Mouse (Mus musculus): ENCODE measurements at regions not wholly inside any gene's neighbourhood (a gene's known extent, or its start where the extent isn't known, plus 50 kb on each side); places are given as distances from the start of the nearest gene placed in this dataset.

DNA sequence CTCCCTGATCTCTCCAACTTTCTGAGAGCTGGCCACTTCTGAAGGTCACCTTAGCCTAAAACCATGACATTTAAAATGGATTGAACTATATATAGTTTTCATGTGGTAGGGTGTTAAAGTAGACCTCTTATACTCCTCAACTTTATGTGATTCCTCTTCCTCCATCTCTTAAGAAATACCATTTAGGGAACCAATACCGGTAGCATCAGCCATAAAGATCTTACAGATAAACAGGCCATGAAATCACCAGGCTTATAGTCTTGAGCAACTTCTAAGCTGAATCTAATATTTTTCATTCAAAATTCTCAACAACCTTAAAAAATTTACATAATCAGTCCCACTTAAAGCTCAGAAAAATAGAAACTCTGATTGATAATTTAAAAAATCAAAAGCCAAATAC lies 56.2 kb downstream of the Rpl36a-ps1 start:
- no peak for DNase-seq (ENCODE audit: extremely low spot score, low read depth, low spot score)

DNA sequence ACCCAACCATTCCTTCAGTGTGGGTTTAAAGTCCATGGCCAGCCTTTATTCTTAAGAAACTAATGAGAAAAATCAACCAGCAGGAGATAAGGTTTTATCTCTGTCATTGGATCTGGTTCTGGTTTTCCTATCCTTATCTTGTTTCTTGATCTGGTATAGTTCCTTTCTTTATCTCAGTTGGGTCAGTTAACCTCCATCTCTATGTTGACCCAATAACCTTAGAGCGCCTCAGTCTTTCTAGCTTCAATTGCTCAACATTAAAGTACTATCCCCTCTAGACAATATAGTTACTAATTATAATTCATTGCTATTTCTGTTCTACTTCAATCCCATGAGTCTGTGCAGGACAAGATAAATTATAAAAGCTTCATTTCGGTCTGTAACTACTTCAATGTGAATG lies 56.7 kb downstream of the Rpl36a-ps1 start:
- DNase-seq (ENCODE audit: extremely low spot score, low read depth, low spot score), result no peak

DNA sequence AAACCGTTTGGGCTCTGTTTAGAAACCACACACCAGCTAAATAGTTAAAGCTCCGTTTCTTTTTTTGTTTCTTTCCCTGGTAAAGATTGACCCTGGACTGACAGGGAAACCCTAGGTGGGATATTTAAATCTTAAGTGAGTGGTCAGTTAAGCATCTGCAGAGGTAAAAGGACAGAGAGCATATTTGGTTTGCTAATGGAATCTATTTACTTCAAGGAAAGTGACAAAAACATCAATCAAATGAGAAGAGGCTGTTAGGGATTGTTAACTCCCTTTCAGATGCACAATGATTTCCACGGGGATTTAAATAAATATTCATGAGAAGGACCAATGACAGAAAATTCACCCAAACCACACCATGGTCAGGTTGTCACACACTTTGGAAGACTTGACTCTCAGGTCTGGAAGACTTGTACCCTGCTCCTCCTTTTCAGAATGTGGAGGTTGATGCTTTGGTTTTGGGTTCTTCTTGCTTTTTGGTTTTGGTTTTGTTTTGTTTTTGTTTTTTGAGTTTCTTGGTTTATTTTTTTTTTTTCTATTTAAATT lies 60.7 kb downstream of the Rpl36a-ps1 start:
- DNase-seq (ENCODE audit: extremely low spot score, low read depth, low spot score), result no peak

DNA sequence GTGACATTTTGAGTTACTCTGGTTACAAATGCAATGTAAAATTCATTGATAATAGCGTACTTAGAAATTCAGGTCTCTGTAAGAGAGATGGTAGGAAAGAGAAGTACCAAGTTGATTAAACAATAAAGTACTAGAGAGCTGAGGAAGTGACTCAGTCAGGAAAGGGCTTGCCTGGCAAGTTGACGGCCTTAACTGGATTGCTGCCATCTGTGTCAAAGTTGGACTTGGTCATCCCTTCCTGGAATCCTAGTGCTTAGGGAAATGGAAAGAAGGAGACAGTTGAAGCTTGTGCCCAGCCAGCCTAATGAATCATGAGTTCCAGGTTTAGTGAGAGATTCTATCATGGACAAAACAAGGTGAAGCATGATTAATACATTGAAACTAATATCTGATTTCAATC lies 64.8 kb downstream of the Rpl36a-ps1 start:
- DNase-seq (ENCODE audit: extremely low spot score, low read depth, low spot score), result no peak

DNA sequence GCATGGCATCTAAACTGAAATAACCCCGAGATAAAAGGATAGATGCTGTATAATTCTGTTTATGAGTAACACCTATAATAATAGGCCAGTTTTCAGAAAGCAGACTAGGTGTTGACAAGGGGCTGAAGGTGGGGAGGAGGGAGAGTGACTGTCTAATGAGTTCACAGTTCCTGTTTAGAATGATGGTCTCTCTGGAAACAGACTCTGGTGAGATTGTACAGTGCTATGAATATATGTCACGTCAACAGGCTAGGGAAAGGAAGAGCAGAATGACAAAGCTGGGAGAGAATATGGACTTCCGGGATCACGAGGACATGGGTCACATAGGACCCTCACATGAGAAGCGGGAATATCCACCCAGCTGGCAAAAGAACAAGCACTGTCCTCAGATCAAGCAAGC lies 85.9 kb downstream of the Rpl36a-ps1 start:
- DNase-seq (ENCODE audit: extremely low spot score, low read depth, low spot score), result no peak

DNA sequence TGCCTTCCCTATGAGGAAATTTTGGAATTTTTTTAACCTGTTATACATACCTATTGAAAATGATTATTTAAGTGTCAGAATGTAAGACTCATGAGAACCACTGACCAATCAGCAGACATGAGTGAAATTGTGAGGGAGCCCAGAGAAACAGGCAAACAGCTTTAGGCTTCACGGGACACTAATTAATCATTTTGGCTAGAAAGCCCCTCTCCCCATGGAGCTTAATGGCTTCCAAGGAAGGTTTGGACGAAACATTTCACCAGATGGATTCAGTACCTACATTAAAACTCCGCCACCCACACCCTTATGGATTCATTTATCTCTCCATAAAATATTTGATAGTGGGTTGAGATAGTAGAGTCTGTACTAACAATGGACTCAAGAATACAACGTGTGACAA lies 95.2 kb downstream of the Rpl36a-ps1 start:
- no peak for DNase-seq (ENCODE audit: extremely low spot score, low read depth, low spot score)

DNA sequence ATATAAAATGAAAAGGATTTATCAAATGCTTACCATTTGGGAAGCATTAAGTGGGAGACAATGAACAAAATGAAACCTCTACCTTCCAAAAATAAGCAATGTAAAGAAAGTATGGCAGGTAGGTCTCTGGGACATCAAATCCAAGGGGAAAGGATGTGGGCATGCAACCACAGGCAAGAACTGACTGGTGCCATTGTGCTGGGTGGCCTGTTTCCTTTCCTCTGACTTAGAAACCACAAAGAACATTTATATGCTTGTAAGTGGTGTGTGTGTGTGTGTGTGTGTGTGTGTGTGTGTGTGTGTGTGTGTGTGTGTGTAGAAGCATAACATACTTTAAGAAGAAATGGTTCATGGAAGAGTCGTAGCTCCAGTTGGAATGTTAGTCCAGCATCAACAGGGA lies 96.7 kb downstream of the Rpl36a-ps1 start:
- no peak for DNase-seq (ENCODE audit: extremely low spot score, low read depth, low spot score)

DNA sequence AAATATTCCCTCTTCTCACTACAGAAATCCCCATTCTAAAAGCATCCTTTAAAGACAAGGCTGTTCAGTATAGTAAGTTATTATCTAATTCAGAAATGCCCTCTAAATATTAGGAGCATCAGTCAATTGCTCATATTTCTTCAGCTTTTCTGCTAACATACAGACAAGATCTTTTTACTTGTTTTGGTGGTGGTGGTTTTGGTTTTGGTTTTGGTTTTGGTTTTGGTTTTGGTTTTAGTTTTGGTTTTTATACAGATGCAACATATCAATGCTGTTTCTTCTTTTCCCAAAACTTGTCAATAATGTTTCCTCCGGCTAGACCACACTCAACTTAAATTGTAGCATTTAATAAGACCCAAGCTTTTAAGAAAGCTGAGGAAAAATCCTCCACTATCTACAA lies 98.2 kb downstream of the Rpl36a-ps1 start:
- DNase-seq (ENCODE audit: extremely low spot score, low read depth, low spot score), result no peak

DNA sequence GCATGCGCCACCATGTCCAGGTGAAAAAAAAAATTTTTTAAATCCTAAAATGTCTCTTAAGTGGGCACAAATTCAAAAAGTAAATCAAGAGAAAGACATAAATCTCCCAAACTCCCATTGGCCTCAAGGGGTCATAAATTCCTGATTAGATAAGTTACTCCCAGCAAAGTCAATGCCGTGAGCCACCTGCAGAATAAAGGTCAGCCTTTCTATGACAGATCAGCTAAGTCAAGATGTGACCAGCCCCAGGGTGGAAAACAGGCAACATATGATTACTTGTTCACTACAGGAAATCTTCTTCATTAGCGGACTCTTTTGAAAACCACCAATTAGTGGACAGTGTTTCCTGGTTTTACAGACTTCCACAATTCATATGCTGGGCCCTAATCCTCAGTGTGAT lies 101.4 kb downstream of the Rpl36a-ps1 start:
- no peak for DNase-seq (ENCODE audit: extremely low spot score, low read depth, low spot score)

DNA sequence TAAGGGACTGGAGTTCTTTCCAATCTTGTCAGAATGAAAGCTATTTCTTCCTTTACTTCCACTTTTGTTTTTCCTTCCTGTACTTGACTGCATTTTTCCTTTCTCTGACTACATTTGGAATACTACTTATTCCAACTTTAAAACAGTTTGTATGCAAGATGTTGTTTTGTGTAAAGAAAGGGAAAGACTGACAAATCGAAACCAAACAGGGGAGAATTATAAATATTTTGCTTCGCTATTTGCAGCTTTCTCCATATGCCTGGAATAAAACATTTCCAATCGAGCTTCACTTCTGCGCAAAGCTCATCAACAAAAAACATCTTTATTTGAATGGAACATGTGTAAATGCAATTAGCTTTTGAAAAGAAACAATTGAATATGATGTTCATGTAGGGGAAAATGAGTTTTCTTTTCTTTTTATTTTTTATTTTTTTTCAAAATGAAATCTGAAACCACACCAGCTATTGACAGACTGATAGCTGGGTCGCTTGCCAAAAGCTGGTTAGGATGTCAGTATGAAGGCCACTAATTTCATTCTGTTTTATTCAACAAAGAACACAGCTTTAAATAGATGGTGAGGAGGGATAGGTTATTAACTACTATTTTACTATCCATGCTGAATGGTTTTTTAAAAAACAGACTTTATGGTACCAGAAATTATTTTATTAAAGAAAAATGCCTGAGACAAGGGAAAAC lies 102.7 kb downstream of the Rpl36a-ps1 start:
- DNase-seq (ENCODE audit: extremely low spot score, low read depth, low spot score), result no peak

DNA sequence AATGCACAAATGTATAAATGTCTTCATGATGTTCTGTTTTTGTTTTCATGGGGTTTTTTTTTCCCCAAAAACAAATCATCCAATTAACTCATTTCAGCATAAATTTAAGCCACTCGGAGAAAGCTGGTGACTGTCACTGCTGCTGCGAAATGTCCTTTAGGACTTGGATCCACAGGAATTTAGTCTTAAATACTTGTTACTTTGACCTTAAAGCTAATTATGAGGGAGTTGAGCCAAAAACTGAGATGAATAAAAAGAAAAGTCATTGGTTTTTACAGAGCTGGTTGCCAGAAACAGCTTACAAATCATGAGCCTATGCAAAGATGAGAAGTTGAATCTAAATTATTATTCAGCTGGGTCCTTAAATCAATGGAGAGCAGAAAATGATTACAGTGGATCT lies 106.5 kb downstream of the Rpl36a-ps1 start:
- DNase-seq (ENCODE audit: extremely low spot score, low read depth, low spot score), result no peak

DNA sequence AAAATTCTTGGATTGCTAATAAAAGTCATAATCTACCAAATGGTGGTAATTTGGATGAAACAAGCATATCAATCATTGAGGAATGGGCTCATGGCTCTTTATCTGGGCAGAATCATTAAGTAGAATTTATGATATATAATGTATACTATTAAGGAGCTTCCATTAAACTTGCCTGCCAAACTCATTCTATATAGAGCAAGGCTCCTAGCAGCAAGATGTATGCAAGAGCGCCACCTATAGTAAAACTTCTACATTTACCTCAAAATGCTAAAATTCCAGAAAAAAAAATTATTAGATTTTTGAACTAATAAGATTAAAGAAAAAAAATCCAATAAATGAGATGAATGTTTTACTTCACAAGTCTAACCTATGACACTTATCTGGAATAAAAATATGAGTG lies 107.1 kb downstream of the Rpl36a-ps1 start:
- no peak for DNase-seq (ENCODE audit: extremely low spot score, low read depth, low spot score)

DNA sequence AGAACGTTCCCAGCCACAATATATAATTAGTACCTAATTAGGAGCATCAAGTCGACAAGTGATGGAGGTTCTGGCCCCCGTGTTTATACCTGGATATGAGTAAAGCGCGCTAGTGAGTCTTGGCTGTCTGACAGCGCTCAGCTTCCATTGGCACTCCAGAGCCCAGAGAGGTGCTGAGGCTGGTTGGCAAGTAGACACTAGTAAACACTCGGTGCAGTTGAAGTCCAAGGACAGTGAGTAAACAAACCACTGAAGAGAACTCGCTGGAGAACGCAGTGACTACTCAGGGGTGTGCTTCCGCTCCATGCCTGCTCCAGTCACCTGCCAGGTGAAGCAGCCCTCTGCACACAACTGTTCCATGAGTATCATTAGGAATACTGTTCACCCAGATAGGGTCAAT lies 111.5 kb downstream of the Rpl36a-ps1 start:
- no peak for DNase-seq (ENCODE audit: extremely low spot score, low read depth, low spot score)

DNA sequence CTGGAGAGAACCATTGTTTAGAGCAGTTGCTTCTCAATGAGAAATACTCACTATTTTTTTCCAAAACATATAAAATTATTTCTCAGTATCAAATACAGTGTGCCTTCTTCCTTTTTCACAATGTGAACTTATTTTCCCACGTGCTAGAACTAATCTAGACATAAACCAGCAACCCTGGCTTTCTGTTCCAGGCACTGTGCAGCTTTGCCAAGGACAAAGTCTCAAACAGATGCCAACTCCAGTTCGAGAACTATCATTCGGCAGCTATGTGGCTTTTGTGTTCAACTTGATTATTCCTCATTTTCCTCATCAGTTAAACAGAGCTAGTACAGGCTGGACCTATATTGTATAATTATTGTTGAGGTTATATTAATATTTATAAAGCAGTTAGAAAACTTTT lies 116.2 kb downstream of the Rpl36a-ps1 start:
- DNase-seq (ENCODE audit: extremely low spot score, low read depth, low spot score), result no peak

DNA sequence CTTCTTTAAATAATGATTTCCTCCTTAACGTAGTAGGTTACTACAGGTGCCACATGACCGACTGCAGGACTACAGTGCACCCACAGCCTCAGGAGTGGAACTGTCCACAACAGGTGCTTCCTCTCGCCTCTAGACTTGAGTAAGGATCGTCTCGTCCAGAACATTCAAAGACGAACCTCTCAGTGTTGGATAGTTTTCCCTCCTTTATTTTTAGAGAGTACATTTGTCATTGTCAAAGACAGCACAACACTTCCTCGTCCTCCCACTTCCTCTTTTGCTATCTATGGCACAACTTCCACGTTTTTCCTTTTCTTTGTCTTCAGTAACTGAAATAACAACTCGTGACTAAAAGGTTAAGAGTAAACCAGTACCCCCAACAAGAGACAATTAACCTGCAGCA lies 120.7 kb downstream of the Rpl36a-ps1 start:
- DNase-seq (ENCODE audit: extremely low spot score, low read depth, low spot score), result no peak

DNA sequence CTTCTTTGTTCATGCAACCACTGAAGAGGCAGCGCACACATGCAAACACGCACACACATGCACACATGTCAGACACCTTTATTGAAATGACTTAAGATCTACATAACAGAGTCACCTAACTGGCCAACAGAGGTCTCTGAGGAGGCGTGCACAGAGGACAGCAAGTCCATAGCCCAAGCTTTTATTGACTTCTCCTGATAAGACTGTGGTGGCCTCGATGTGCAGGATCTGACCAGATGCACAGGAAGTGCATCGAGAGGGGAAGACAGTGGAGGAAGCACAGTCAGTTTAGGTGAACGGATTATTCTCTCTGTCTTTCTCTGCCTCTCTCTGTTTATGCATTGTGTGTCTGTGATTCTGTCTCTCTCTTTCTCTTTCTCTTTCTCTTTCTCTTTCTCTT lies 124.2 kb downstream of the Rpl36a-ps1 start:
- no peak for DNase-seq (ENCODE audit: extremely low spot score, low read depth, low spot score)

DNA sequence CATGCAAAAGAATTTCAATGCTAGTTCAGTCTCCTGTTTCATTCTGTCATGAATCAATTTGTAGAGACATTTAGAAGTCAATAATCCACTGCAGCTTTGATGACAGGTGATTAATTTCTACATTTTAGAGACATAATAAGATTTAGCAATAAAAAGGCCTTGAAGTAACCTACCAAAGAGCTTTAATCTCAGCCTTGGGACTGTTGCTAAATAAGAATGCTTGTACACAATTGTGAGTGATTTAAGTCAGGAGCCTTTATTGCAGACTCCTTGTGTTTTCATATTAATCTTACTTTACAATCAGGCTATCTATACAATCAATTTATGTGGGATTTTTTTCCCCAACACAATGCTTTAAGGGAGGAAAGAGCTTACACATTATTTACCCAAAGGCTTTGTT lies 127.2 kb downstream of the Rpl36a-ps1 start:
- DNase-seq (ENCODE audit: extremely low spot score, low read depth, low spot score), result no peak

DNA sequence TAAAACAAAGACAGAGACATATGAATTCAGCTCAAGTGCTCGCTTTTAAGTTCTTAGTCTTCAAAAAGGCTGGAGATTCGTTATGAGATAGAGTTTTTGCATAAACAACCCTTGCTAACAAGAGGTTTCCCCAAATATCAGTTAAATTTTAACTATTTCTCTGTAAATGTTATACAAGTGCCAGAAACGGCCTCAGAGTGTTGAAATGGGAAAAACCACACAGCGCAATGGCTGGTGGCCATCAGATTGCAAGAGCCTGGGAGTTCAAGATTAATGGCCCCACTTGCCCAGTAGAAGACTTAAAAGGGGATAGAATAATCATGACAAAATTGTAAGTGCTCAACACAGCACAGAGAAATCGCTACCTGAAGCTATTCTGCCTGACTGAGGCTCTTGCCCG lies 130.1 kb downstream of the Rpl36a-ps1 start:
- DNase-seq (ENCODE audit: extremely low spot score, low read depth, low spot score), result no peak

DNA sequence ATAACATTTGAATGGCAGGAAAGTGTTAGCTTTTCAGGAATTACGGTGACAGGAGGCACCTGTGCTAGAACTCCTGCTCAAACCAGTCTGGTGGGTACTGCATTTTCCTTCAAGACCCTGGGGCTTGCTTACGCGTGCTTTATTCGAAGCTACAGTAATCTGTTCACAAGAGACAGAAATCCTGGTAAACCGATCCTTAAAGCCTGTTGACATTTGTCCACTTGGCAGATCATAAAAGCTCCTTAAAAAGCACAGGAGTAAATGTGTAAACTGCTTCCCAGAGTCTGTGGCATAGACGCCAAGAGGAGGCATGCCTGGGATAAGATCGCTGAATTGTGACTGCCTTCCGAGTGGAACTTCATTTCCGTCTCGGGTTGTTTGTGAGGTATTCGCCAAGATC lies 130.5 kb downstream of the Rpl36a-ps1 start:
- no peak for DNase-seq (ENCODE audit: extremely low spot score, low read depth, low spot score)

DNA sequence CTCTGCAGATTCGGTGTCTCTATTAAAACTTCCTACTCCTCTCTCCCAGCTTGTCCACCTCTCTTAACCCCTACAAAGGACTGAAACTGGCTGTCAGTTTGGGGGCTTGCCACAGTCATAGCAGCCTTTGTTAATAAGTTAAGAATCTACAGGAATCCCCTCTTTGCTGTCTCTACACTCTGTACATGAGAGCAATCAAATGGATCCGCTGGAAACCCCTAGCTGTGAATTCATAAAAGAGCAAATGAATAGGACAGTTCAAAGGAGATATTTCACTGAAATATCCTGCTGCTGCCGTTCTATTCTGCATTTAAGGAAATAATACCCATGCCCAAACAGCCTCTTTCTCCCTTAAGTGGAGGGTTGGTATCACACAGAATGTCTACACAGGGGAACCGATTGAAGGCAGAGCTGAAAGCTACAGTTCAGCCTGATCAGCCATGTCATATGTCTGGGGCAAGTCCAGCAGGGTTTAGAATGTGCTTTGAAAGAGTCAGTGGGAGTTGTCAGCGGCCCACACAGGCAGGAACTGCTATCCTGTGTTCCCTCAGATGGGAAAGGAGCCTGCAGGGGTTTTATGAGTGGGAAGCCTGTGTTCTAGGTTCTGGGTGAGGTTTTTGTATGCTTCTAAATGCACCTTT lies 131.9 kb downstream of the Rpl36a-ps1 start:
- no peak for DNase-seq (ENCODE audit: extremely low spot score, low read depth, low spot score)

DNA sequence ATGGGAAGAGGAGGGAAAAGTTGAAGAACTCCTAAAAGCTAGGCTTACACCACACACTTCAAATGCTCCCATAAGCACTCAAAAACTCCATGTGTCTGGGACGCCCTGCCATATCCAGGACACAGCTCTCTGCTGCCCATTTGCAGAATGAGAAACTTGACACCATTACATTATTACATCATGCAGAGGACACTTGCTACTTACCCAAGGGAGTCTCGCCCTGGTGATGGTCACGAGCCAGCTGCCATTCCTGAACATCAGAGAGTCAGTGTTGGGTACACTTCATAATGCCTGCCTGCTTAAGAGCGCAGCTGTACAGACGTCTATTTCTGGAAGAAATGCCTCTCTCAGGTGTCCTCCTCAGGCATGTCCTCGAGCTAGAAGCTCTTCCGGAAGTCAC lies 135.3 kb downstream of the Rpl36a-ps1 start:
- no peak for DNase-seq (ENCODE audit: extremely low spot score, low read depth, low spot score)

DNA sequence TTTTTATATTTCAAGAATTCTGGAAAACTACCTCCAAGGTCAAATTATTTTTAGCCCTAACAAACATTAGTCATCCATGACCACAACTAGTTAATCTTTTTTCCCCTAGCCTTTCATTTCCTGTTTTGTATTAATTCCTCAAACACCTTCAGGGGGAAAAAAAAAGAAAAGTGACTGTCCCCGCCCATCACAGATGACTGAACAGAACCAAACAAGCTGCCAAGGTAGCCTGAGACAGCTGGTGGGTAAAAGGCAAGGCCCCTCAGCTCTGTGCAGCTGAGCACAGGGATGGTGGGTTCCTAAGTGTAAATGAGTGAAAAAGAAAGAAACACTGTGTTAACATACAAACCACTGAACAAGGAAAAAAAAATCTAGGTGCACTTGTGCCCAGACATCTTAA lies 145.6 kb downstream of the Rpl36a-ps1 start:
- DNase-seq (ENCODE audit: extremely low spot score, low read depth, low spot score), result no peak

DNA sequence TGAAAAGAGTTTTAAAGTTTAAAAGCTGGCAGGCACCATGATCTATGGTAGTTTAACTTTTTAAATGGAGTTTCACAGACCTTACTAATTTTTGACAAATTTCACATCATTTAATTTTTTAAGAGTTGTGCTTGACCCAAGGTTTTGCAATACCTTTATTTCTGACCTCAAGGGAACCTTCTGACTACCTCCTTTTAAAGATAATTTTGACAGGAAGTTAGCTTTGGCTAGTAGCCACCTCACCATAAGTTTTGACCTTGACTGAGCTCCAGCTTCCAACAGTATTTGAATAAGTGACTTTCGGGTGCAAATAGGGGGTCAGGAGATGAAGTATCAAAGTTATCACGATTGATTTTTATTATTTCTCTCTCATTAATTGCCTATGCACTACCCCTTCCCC lies 149.9 kb downstream of the Rpl36a-ps1 start:
- no peak for DNase-seq (ENCODE audit: extremely low spot score, low read depth, low spot score)
